Mouse (Mus musculus): ENCODE data around the gene Rgr. TPM values are rescaled to one million over a fixed set of nuclear protein-coding genes. Genes with fewer than 3 reads are reported as not detected.
A peak's percentile ranks its signal among the peaks of the same experiment; 100 is the strongest.

The Rgr gene
- under 1 TPM in 1 of 2 experiments, not detected in 1; 0.19 TPM for total RNA-seq (2021)
- long read RNA-seq, experiment 1: 0 reads
- long read RNA-seq, experiment 2, partial matches to known transcripts: 0 of 1 reads
- long read RNA-seq, experiment 2, other reads (novel, unspliced or antisense): 1 of 1 reads

GRCm38 (mm10) chr14:37048914-37049410, at the start of gene Rgr:
Gene Rgr, minus strand, starts transcription at chr14:37048964.
- DNase-seq: no peak

GRCm38 (mm10) chr14:37097956-37098530, 49.3 kb upstream of the Rgr start, which contains the start of gene Cdhr1:
Gene Cdhr1, minus strand, starts transcription at chr14:37098347.
- no peak for DNase-seq

- DNase-seq: no peak
Measured at GRCm38 (mm10) chr14:37095556-37095955, 46.8 kb upstream of the Rgr start.

GRCm38 (mm10) chr14:37094436-37094835, 45.7 kb upstream of the Rgr start:
- no peak for DNase-seq

- DNase-seq: no peak
Measured at GRCm38 (mm10) chr14:37083755-37084154, 35.0 kb upstream of the Rgr start.

- DNase-seq: no peak
Measured at GRCm38 (mm10) chr14:37080724-37081123, 32.0 kb upstream of the Rgr start.

GRCm38 (mm10) chr14:37068516-37068915, 19.8 kb upstream of the Rgr start:
- no peak for DNase-seq

GRCm38 (mm10) chr14:37067629-37068028, 18.9 kb upstream of the Rgr start, which contains the start of gene Lrit2:
Gene Lrit2, plus strand, starts transcription at chr14:37067929.
- no peak for DNase-seq

- no peak for DNase-seq
Measured at GRCm38 (mm10) chr14:37066636-37067035, 17.9 kb upstream of the Rgr start.

- DNase-seq: no peak
Measured at GRCm38 (mm10) chr14:37064849-37065248, 16.1 kb upstream of the Rgr start.

- no peak for DNase-seq
Measured at GRCm38 (mm10) chr14:37034432-37034831, 14.3 kb downstream of the Rgr start.

- peak; percentile 39 for DNase-seq
Measured at GRCm38 (mm10) chr14:37033241-37033640, 15.5 kb downstream of the Rgr start.

- DNase-seq: no peak
Measured at GRCm38 (mm10) chr14:37032481-37033104, 16.2 kb downstream of the Rgr start.

GRCm38 (mm10) chr14:37028555-37028954, 20.2 kb downstream of the Rgr start:
- DNase-seq: no peak

- no peak for DNase-seq
Measured at GRCm38 (mm10) chr14:37027951-37028350, 20.8 kb downstream of the Rgr start.

GRCm38 (mm10) chr14:37027248-37027933, 21.4 kb downstream of the Rgr start:
- DNase-seq: no peak

GRCm38 (mm10) chr14:37015894-37016293, 32.9 kb downstream of the Rgr start:
- DNase-seq: no peak

GRCm38 (mm10) chr14:37013644-37014043, 35.1 kb downstream of the Rgr start:
- DNase-seq: no peak

GRCm38 (mm10) chr14:37009686-37010085, 39.1 kb downstream of the Rgr start:
- no peak for DNase-seq

GRCm38 (mm10) chr14:37006489-37006888, 42.3 kb downstream of the Rgr start:
- no peak for DNase-seq

GRCm38 (mm10) chr14:37005865-37006264, 42.9 kb downstream of the Rgr start:
- no peak for DNase-seq

GRCm38 (mm10) chr14:37003431-37004095, 45.2 kb downstream of the Rgr start:
- no peak for DNase-seq

All from gastrocnemius, postnatal 25 days (tissue).